Mouse (Mus musculus) hindbrain, embryonic 14.5 days (tissue): ENCODE measurements around the gene Renbp. TPM values are rescaled to one million over a fixed set of nuclear protein-coding genes. Genes with fewer than 3 reads are reported as not detected.

ENCODE experiments used
- ATAC-seq: fragments of 200-750 bp; cut with Nextera tagmentation; 2 replicates; pipeline ENCODE4 v1.8.0; 2017; ENCODE audit warnings: moderate number of reproducible peaks, mild to moderate bottlenecking, moderate TSS enrichment, moderate library complexity; ENCODE audit not compliant: low FRiP score
- DNase-seq: peaks from one replicate; pipeline ENCODE4 v3.0.0-alpha.2; 2015; ENCODE audit warnings: low spot score
- H3K27ac ChIP-seq: fragments of 300-500 bp; sonication (generic); 2 replicates; pipeline ENCODE4 v1.5.1; 2014; ENCODE audit warnings: mild to moderate bottlenecking, moderate library complexity
- H3K27me3 ChIP-seq: fragments of 300-500 bp; sonication (generic); 2 replicates; pipeline ENCODE4 v1.6.1; 2014; ENCODE audit warnings: mild to moderate bottlenecking, low read length, mixed read lengths; ENCODE audit not compliant: control insufficient read depth, insufficient read depth
- H3K36me3 ChIP-seq: fragments of 300-500 bp; sonication (generic); replicated peaks from 2 replicates; pipeline ENCODE4 v1.6.1; 2014; ENCODE audit not compliant: control insufficient read depth, insufficient read depth
- H3K4me1 ChIP-seq: fragments of 300-500 bp; sonication (generic); replicated peaks from 2 replicates; pipeline ENCODE4 v1.6.1; 2014; ENCODE audit warnings: antibody characterized with exemption, low read length, mixed read lengths; ENCODE audit not compliant: control insufficient read depth, insufficient read depth
- H3K4me2 ChIP-seq: fragments of 300-500 bp; sonication (generic); replicated peaks from 2 replicates; pipeline ENCODE4 v1.6.1; 2014; ENCODE audit warnings: mild to moderate bottlenecking, moderate library complexity
- H3K4me3 ChIP-seq: fragments of 300-500 bp; sonication (generic); replicated peaks from 2 replicates; pipeline ENCODE4 v1.5.1; 2014; ENCODE audit warnings: mild to moderate bottlenecking, low read length
- H3K9ac ChIP-seq: fragments of 300-500 bp; sonication (generic); 2 replicates; pipeline ENCODE4 v1.6.1; 2014
- H3K9me3 ChIP-seq: fragments of 300-500 bp; sonication (generic); 2 replicates; pipeline ENCODE4 v1.6.1; 2016; ENCODE audit warnings: low read length; ENCODE audit not compliant: control insufficient read depth
- WGBS: fragments of 180-500 bp; shearing (Covaris S2); extraction: QIAGEN DNeasy Blood & Tissue Kit; methylation state at CpG from one replicate; pipeline ENCODE4 v1.1.7; 2014; 5-methylcytosine and 5-hydroxymethylcytosine counted together
- polyA plus RNA-seq: library from polyadenylated mRNA; unstranded; fragments of >200 nt; fragmentation: Nextera tagmentation; extraction: Ambion mirVana; gene quantifications from 2 replicates; pipeline ENCODE4 v1.2.1, GENCODE M21; 2014

Gene Renbp
- polyA plus RNA-seq, 1 experiment from 2014 or later, result 15.4 TPM

GRCm38 (mm10) chrX:73911156-73911555 lies 19.5 kb downstream of the Renbp start:
- 19% methylated on average over 26 of the region's 26 CpGs for WGBS

GRCm38 (mm10) chrX:73910451-73910850 lies 20.2 kb downstream of the Renbp start:
- Histone ChIP-seq H3K36me3 (no peaks in the 10 kb centered on the region), H3K27me3 (no peaks in the 10 kb centered on the region), H3K9ac (no peak overlapping the region), H3K9me3 (no peaks in the 10 kb centered on the region), H3K4me2 (no peak overlapping the region), H3K27ac (no peak overlapping the region), H3K4me1 (0 out of 2 replicates have a peak, but pooled peaks cover 5% of the 10 kb centered on the region), H3K4me3 (no peak overlapping the region)
- no peak for DNase-seq
- no peak for ATAC-seq

More at GRCm38 (mm10) chrX:73911156-73911555, 19.5 kb downstream of the Renbp start:
- H3K4me3 ChIP-seq, result no peak overlapping the region
- no peak overlapping the region for H3K27ac ChIP-seq
- H3K27me3 ChIP-seq, result no peaks in the 10 kb centered on the region
- H3K4me1 ChIP-seq, result 0 out of 2 replicates have a peak, but pooled peaks cover 5% of the 10 kb centered on the region
- ATAC-seq, result no peak
- H3K4me2 ChIP-seq, result peak overlapping the region; percentile 19; the same call in 1 of the 2 replicates
- no peaks in the 10 kb centered on the region for H3K9me3 ChIP-seq
- no peak for DNase-seq
- H3K36me3 ChIP-seq, result no peaks in the 10 kb centered on the region
- no peak overlapping the region for H3K9ac ChIP-seq

- WGBS, result 79% methylated on average over 1 of the region's 1 CpGs
- H3K27me3 ChIP-seq, result no peaks in the 10 kb centered on the region
- H3K4me1 ChIP-seq, result 0 out of 2 replicates have a peak, but pooled peaks cover 5% of the 10 kb centered on the region
- DNase-seq (no peak), ATAC-seq (no peak)
- no peak overlapping the region for H3K4me3 ChIP-seq
- H3K27ac ChIP-seq, result no peak overlapping the region
- no peaks in the 10 kb centered on the region for H3K9me3 ChIP-seq
- H3K9ac ChIP-seq, result no peak overlapping the region
- no peak overlapping the region for H3K4me2 ChIP-seq
- H3K36me3 ChIP-seq, result no peaks in the 10 kb centered on the region
Measured at GRCm38 (mm10) chrX:73910049-73910448, 20.6 kb downstream of the Renbp start.

- ATAC-seq (no peak), DNase-seq (no peak)
- Histone ChIP-seq H3K4me1 (no peaks in the 10 kb centered on the region), H3K36me3 (no peaks in the 10 kb centered on the region), H3K9ac (no peak overlapping the region), H3K4me2 (no peak overlapping the region), H3K9me3 (no peaks in the 10 kb centered on the region), H3K27ac (no peak overlapping the region), H3K4me3 (no peak overlapping the region), H3K27me3 (no peaks in the 10 kb centered on the region)
- WGBS, result 79% methylated on average over 3 of the region's 3 CpGs
Measured at GRCm38 (mm10) chrX:73897959-73898358, 32.7 kb downstream of the Renbp start.

- Histone ChIP-seq H3K36me3 (no peaks in the 10 kb centered on the region), H3K9me3 (no peaks in the 10 kb centered on the region), H3K4me3 (no peak within 1 kb of the TSS), H3K27ac (no peak within 1 kb of the TSS), H3K4me2 (no peak within 1 kb of the TSS), H3K27me3 (no peaks in the 10 kb centered on the region), H3K9ac (no peak within 1 kb of the TSS), H3K4me1 (no peaks in the 10 kb centered on the region)
- 28% methylated on average over 2 of the region's 2 CpGs for WGBS
- DNase-seq (peak; percentile 45), ATAC-seq (no peak)
Measured at GRCm38 (mm10) chrX:73895719-73896118, 34.9 kb downstream of the Renbp start, which contains the start of gene L1cam. Gene L1cam (minus strand): TSS chrX:73896105.

GRCm38 (mm10) chrX:73892833-73893232 lies 37.8 kb downstream of the Renbp start:
- Histone ChIP-seq H3K9me3 (no peaks in the 10 kb centered on the region), H3K27me3 (no peaks in the 10 kb centered on the region), H3K9ac (no peak overlapping the region), H3K4me3 (no peak overlapping the region), H3K4me1 (no peaks in the 10 kb centered on the region), H3K27ac (no peak overlapping the region), H3K4me2 (no peak overlapping the region), H3K36me3 (no peaks in the 10 kb centered on the region)
- WGBS, result 89% methylated on average over 14 of the region's 14 CpGs
- DNase-seq (no peak), ATAC-seq (no peak)

GRCm38 (mm10) chrX:73891551-73892152 lies 39.0 kb downstream of the Renbp start, which contains the start of gene Avpr2:
Gene Avpr2 (plus strand): TSS chrX:73892102.
- 83% methylated on average over 6 of the region's 6 CpGs for WGBS
- Histone ChIP-seq H3K36me3 (no peaks in the 10 kb centered on the region), H3K9me3 (no peaks in the 10 kb centered on the region), H3K4me3 (no peak within 1 kb of the TSS), H3K9ac (no peak within 1 kb of the TSS), H3K27ac (no peak within 1 kb of the TSS), H3K27me3 (no peaks in the 10 kb centered on the region), H3K4me1 (no peaks in the 10 kb centered on the region), H3K4me2 (no peak within 1 kb of the TSS)
- ATAC-seq (no peak), DNase-seq (no peak)

- H3K4me3 ChIP-seq, result peak overlapping the region; percentile 56; the same call in 1 of the 2 replicates
- no peaks in the 10 kb centered on the region for H3K9me3 ChIP-seq
- no peak for DNase-seq
- H3K4me1 ChIP-seq, result peaks cover 8% of the 10 kb centered on the region; the same call in 1 of the 2 replicates
- peak overlapping the region; percentile 79; the same call in 1 of the 2 replicates for H3K27ac ChIP-seq
- no peaks in the 10 kb centered on the region for H3K27me3 ChIP-seq
- H3K4me2 ChIP-seq, result peak overlapping the region; percentile 63
- H3K36me3 ChIP-seq, result no peaks in the 10 kb centered on the region
- H3K9ac ChIP-seq, result peak overlapping the region; percentile 80
- ATAC-seq, result peak; percentile 34
- 18% methylated on average over 6 of the region's 6 CpGs for WGBS
Measured at GRCm38 (mm10) chrX:73881463-73881862, 49.2 kb downstream of the Renbp start.

- ATAC-seq (peak; percentile 42), DNase-seq (peak; percentile 25)
- Histone ChIP-seq H3K9me3 (no peaks in the 10 kb centered on the region), H3K27ac (peak overlapping the region; percentile 79), H3K36me3 (no peaks in the 10 kb centered on the region), H3K4me3 (peak overlapping the region; percentile 56), H3K9ac (peak overlapping the region; percentile 80), H3K4me2 (peak overlapping the region; percentile 63), H3K27me3 (no peaks in the 10 kb centered on the region), H3K4me1 (peaks cover 12% of the 10 kb centered on the region; the same call in 1 of the 2 replicates)
- WGBS, result 18% methylated on average over 16 of the region's 16 CpGs
Measured at GRCm38 (mm10) chrX:73881036-73881427, 49.6 kb downstream of the Renbp start.
